Mouse (Mus musculus) hindlimb bud, embryonic 11.5 days (tissue): ENCODE results near the gene Tmigd3.

Source experiments
- DNase-seq: peaks from one replicate; pipeline ENCODE4 v3.0.0-alpha.2; 2012; ENCODE audit warnings: low read depth, low spot score; ENCODE audit errors: extremely low spot score

The Tmigd3 gene

GRCm38 (mm10) chr3:105873451-105874445 is 3.0 kb downstream of the Tmigd3 start:
- no peak for DNase-seq

GRCm38 (mm10) chr3:105876022-105876421 is 5.3 kb downstream of the Tmigd3 start:
- DNase-seq, result no peak

- no peak for DNase-seq
Observed at GRCm38 (mm10) chr3:105877252-105877803, 6.6 kb downstream of the Tmigd3 start.

- DNase-seq, result no peak
Observed at GRCm38 (mm10) chr3:105877919-105878318, 7.2 kb downstream of the Tmigd3 start.

GRCm38 (mm10) chr3:105878751-105879150 is 8.0 kb downstream of the Tmigd3 start:
- no peak for DNase-seq

- no peak for DNase-seq
Observed at GRCm38 (mm10) chr3:105880419-105880818, 9.7 kb downstream of the Tmigd3 start.

GRCm38 (mm10) chr3:105882105-105882504 is 11.4 kb downstream of the Tmigd3 start:
- no peak for DNase-seq

- DNase-seq, result no peak
Observed at GRCm38 (mm10) chr3:105883111-105883510, 12.4 kb downstream of the Tmigd3 start.

- DNase-seq, result no peak
Observed at GRCm38 (mm10) chr3:105888961-105889360, 18.3 kb downstream of the Tmigd3 start.

- DNase-seq, result no peak
Observed at GRCm38 (mm10) chr3:105890220-105890619, 19.5 kb downstream of the Tmigd3 start.

GRCm38 (mm10) chr3:105891141-105891540 is 20.4 kb downstream of the Tmigd3 start:
- no peak for DNase-seq

- DNase-seq, result no peak
Observed at GRCm38 (mm10) chr3:105891760-105892571, 21.3 kb downstream of the Tmigd3 start.

GRCm38 (mm10) chr3:105892572-105893495 is 22.1 kb downstream of the Tmigd3 start:
- no peak for DNase-seq

GRCm38 (mm10) chr3:105893941-105894391 is 23.3 kb downstream of the Tmigd3 start:
- DNase-seq, result no peak

- DNase-seq, result no peak
Observed at GRCm38 (mm10) chr3:105894601-105895592, 24.2 kb downstream of the Tmigd3 start.

GRCm38 (mm10) chr3:105896811-105897210 is 26.1 kb downstream of the Tmigd3 start:
- DNase-seq, result no peak

- DNase-seq, result no peak
Observed at GRCm38 (mm10) chr3:105898325-105898724, 27.6 kb downstream of the Tmigd3 start.

GRCm38 (mm10) chr3:105898861-105899260 is 28.2 kb downstream of the Tmigd3 start:
- no peak for DNase-seq
